Mouse (Mus musculus): Measurements from ENCODE around the gene Sugct.
"Not testable (repeated sequence)": the region's sequence is repeated elsewhere in the genome, so short reads cannot be mapped to it uniquely, and the experiment has no call there.

Sugct gene

GRCm38 (mm10) chr13:17603756-17604155 lies 91.6 kb downstream of the Sugct start:
- DNase-seq (ENCODE audit: low spot score): no peak

- DNase-seq (ENCODE audit: low spot score): no peak
These were observed 110.0 kb downstream of the Sugct start for GRCm38 (mm10) chr13:17585267-17585913.

DNA sequence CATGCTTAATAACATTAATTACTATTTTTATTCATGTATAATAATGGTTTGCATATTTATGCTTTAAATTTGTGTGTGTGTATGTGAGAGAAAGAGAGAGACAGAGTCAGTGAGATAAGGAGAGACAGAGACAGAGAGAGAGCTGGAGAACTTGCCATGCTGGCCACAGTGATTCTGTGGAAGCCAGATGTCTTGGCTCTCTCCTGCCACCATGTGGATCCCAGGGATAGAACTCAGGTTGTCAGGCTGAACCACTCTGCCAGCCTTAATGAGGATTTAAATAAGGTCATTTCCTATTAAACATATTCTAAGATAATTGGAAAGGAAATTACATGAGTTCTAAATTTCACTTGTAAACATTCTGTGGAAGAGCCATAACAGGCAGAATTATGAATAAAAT lies 110.5 kb downstream of the Sugct start:
- peak; percentile 61 for DNase-seq (ENCODE audit: low spot score)

GRCm38 (mm10) chr13:17581684-17582083 lies 113.7 kb downstream of the Sugct start:
- peak; percentile 61 for DNase-seq (ENCODE audit: low spot score)

GRCm38 (mm10) chr13:17559357-17559756 lies 136.0 kb downstream of the Sugct start:
- DNase-seq (ENCODE audit: low spot score): no peak

DNA sequence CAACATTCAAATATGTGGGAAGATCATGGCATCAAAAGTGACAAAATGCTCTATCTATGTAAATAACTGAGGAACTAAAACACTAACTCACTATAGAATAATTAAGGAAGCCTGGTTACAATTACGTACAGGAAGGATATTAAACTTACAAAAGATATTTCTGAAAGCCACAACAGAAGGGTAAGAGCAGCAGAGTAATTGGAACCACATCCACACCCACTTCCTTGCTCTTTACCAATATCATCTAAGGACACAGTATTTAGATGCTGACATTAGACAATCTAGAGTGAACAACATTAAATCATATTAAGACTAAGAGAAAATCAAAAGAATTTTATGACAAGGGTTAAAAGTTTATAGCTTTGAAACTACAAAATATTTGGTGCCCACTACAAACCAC lies 159.0 kb downstream of the Sugct start:
- DNase-seq (ENCODE audit: low spot score): no peak

GRCm38 (mm10) chr13:17534871-17535270 lies 160.5 kb downstream of the Sugct start:
- DNase-seq (ENCODE audit: low spot score): no peak

GRCm38 (mm10) chr13:17534469-17534868 lies 160.9 kb downstream of the Sugct start:
- DNase-seq (ENCODE audit: low spot score): no peak

GRCm38 (mm10) chr13:17511184-17511778 lies 184.1 kb downstream of the Sugct start:
- no peak for DNase-seq (ENCODE audit: low spot score)

DNA sequence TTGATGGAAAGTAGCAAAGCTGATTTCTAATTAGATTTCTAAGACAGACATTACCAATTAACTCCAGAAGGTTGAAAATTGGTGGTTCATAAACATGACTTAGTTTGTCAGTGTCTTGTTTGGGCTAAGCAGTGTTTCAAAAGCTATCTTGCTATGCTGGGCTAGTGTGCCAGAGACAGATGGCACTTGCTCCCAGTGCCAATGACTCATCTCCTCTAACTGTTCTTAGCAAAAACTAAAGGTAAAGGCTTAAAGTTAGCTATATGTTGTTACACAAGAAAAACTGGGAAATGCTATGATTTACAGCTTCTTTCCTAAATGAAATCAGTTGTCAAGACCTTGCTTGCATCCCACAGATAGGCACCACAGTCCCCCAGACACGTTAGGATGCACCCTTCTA lies 200.4 kb downstream of the Sugct start:
- no peak for DNase-seq (ENCODE audit: low spot score)

DNA sequence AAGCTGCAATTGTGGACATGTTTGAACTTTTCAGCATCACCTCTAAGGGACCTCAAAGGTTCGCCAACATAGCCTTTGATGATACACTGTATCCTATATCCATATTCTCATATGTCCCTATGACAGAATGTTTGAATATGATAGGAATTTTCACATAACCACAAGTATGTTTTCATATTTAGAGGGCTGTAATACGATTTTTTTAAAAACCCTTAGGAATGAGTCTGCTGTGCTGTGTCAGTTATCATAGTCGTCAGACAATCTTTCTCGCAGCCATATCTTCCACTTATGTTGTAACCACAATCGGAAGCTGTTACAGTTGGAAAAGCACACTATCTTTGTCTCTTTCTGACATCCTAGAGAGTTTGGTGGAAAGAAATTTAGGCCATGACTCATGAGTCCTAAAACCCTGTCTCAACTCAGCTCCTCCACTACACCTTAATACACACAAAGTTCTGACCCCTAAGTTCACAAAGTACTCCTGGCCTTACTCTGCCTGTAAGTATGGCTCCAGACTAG lies 201.2 kb downstream of the Sugct start:
- DNase-seq (ENCODE audit: low spot score): no peak

GRCm38 (mm10) chr13:17457981-17458380 lies 237.4 kb downstream of the Sugct start:
- not testable (repeated sequence) for DNase-seq (ENCODE audit: low spot score)

- DNase-seq (ENCODE audit: low spot score): peak; percentile 82
These were observed 263.0 kb downstream of the Sugct start for GRCm38 (mm10) chr13:17432139-17432916.

GRCm38 (mm10) chr13:17421875-17422274 lies 273.5 kb downstream of the Sugct start:
- DNase-seq (ENCODE audit: low spot score): no peak

- no peak for DNase-seq (ENCODE audit: low spot score)
These were observed 274.8 kb downstream of the Sugct start for GRCm38 (mm10) chr13:17420557-17420956.

DNA sequence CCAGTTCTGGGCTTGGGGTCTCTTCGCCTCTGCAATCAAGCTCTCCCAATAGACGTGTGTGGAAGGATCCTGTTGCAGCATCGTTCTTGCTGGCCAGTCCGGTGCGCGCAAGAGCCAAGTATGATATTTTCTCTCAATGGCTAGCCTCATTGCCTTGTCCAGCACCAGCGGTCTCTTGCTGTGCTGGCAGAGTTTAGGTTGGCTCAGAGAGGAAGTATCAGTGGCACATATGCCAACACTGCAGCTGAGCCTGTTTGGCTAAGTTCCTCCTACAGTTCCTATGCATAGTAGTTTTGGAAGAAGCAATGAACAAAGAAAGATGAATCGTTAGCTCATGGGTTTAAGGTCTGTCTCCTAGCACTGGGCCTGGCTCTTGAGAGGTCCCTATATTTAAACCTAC lies 352.5 kb downstream of the Sugct start:
- no peak for DNase-seq (ENCODE audit: low spot score)

- no peak for DNase-seq (ENCODE audit: low spot score)
These were observed 359.3 kb downstream of the Sugct start for GRCm38 (mm10) chr13:17335885-17336540.

GRCm38 (mm10) chr13:17326863-17327262 lies 368.5 kb downstream of the Sugct start:
- no peak for DNase-seq (ENCODE audit: low spot score)

GRCm38 (mm10) chr13:17301590-17301989 lies 393.8 kb downstream of the Sugct start:
- DNase-seq (ENCODE audit: low spot score): no peak

DNA sequence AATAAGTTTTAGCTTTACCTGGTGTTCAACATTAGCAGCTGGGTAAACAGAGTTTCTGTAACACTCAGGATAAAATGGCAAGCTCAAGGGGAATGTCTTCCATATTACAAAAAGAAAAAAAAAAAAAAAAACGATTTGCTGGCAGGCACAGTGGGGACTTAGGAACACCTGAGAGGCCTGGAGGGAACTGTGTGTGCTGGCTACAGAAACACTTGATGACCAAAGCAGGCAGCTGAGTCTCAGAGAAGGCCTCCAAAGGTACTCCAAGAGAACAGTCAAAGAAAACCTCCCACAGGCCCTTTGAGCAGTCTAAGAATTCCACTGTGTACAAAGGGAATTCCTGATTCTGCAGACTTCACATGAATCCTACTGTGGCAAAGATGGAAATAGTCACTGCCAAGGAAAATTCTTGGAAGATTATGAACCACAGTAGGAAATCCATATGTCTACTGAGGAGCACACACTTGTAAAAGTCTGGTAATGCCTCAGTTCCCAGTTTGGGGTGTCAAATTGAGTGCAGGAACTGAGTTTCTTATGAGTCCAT lies 397.8 kb downstream of the Sugct start:
- DNase-seq (ENCODE audit: low spot score): no peak

DNA sequence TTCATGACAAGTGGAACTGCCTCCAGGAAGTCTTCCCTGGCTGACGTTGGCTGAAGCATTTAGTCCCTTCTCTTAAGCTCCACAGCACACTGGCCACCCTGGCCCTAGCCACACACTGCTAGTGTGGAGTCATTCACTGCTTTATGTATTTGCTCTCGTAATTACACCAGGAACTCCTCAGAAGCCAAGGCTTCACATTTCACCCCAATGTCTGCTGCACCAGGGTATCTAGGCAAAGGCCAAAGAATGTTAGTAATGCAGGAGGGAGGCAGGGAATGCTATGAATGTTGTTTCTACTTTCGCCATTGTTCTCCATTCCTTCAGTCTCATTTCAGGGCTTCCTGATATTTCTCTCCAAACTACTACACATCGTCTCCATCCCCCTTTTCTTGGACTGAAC lies 398.4 kb downstream of the Sugct start:
- peak; percentile 33 for DNase-seq (ENCODE audit: low spot score)

DNA sequence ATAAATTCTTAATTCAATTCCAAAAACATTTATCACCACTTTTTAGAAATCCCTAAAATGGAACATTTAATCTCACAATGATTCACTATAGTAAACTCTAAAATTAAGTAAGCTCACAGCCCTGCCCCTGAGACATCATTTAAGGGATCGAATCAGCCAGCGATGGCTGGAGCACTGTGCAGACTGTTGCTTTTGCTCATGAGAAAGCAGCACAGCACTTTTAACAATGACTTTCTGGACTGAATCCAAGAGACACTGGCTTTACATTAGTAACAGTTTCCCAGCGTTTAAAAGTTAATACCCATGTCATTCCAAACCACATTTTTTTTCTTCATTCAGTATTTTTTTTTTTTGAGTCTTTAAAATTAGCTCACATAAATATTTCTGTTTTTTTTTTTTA lies 398.9 kb downstream of the Sugct start:
- DNase-seq (ENCODE audit: low spot score): no peak
